Mouse (Mus musculus): ENCODE data around the gene Apeh. TPM values are rescaled to one million over a fixed set of nuclear protein-coding genes. Genes with fewer than 3 reads are reported as not detected.

Apeh gene
- polyA plus RNA-seq, 1 experiment: 69.6 TPM

DNA sequence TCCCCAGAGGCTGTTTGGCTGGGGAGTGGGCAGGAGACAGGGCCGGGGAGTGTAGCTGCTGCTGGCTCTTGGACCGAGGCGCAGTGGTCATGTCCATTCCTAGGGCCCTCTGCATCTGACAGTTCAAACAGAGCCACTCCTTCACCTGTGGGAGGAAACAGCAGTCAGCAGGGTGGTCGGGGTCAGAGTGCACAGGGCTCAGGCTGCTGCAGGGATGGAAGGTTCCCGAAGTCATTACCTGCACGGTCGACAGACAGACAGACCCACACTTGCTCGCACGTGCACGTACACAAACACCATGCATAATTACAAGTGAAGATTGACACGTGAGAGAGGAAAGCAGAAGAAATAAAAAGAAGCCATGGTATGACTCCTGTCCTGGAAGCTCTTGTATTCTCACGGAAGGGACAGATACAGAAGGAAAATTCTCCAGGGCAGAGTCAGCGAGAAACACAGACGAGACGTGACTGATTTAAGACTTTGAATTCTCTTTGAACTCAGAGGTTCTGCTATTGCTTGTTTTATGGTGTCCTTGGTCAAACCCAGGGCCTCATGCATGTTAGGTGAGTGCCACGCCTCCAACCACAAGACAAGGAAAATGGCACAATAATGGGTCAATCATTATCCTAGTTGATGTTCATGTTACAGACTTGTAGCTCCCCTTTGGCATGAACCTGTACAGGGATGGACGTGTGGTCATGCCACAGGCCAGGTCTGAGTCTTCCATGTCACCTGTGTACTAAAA lies 32.2 kb upstream of the Apeh start:
- Histone ChIP-seq H3K27me3 (ENCODE audit: control insufficient read depth, insufficient read depth, low read length) (no peaks in the 10 kb centered on the region), H3K4me3 (replicated peaks; ENCODE audit: insufficient read depth, low read depth, low read length) (no peak overlapping the region), H3K27ac (ENCODE audit: insufficient read depth, low read length) (peak overlapping the region; percentile 65), H3K4me1 (ENCODE audit: control insufficient read depth, insufficient read depth, low read length) (peaks cover 77% of the 10 kb centered on the region)
- no peak for DNase-seq
- no peak for TF ChIP-seq POLR2A (IDR thresholded peaks at IDR 0.05; ENCODE audit: borderline replicate concordance, insufficient read depth, low read length)
- no peak for TF ChIP-seq CTCF (IDR thresholded peaks at IDR 0.05; ENCODE audit: borderline replicate concordance, insufficient read depth, low read depth, low read length)
- 78% methylated on average over 17 of the region's 17 CpGs for WGBS

- 15% methylated on average over 8 of the region's 8 CpGs for WGBS
- DNase-seq: peak in 1 of 2 experiments; percentile 49
- Histone ChIP-seq H3K4me3 (replicated peaks; ENCODE audit: insufficient read depth, low read depth, low read length) (no peak overlapping the region), H3K27ac (ENCODE audit: insufficient read depth, low read length) (peak overlapping the region; percentile 65), H3K4me1 (ENCODE audit: control insufficient read depth, insufficient read depth, low read length) (peaks cover 85% of the 10 kb centered on the region), H3K27me3 (ENCODE audit: control insufficient read depth, insufficient read depth, low read length) (no peaks in the 10 kb centered on the region)
- TF ChIP-seq POLR2A (IDR thresholded peaks at IDR 0.05; ENCODE audit: borderline replicate concordance, insufficient read depth, low read length) (no peak), CTCF (IDR thresholded peaks at IDR 0.05; ENCODE audit: borderline replicate concordance, insufficient read depth, low read depth, low read length) (no peak)
Observed at GRCm38 (mm10) chr9:108125731-108126130, 31.3 kb upstream of the Apeh start.

GRCm38 (mm10) chr9:108123916-108124315 lies 29.5 kb upstream of the Apeh start:
- Histone ChIP-seq H3K4me3 (replicated peaks; ENCODE audit: insufficient read depth, low read depth, low read length) (no peak overlapping the region), H3K27ac (ENCODE audit: insufficient read depth, low read length) (no peak overlapping the region), H3K27me3 (ENCODE audit: control insufficient read depth, insufficient read depth, low read length) (no peaks in the 10 kb centered on the region), H3K4me1 (ENCODE audit: control insufficient read depth, insufficient read depth, low read length) (peaks cover 83% of the 10 kb centered on the region)
- WGBS: 95% methylated on average over 3 of the region's 4 CpGs
- TF ChIP-seq POLR2A (IDR thresholded peaks at IDR 0.05; ENCODE audit: borderline replicate concordance, insufficient read depth, low read length) (no peak), CTCF (IDR thresholded peaks at IDR 0.05; ENCODE audit: borderline replicate concordance, insufficient read depth, low read depth, low read length) (no peak)
- DNase-seq: no peak

- Histone ChIP-seq H3K4me1 (ENCODE audit: control insufficient read depth, insufficient read depth, low read length) (peaks cover 57% of the 10 kb centered on the region), H3K4me3 (replicated peaks; ENCODE audit: insufficient read depth, low read depth, low read length) (no peak overlapping the region), H3K27ac (ENCODE audit: insufficient read depth, low read length) (peak overlapping the region; percentile 57; the same call in 1 of the 2 replicates), H3K27me3 (ENCODE audit: control insufficient read depth, insufficient read depth, low read length) (no peaks in the 10 kb centered on the region)
- no peak for TF ChIP-seq POLR2A (IDR thresholded peaks at IDR 0.05; ENCODE audit: borderline replicate concordance, insufficient read depth, low read length)
- no peak for TF ChIP-seq CTCF (IDR thresholded peaks at IDR 0.05; ENCODE audit: borderline replicate concordance, insufficient read depth, low read depth, low read length)
- 54% methylated on average over 10 of the region's 10 CpGs for WGBS
- DNase-seq: no peak
Observed at GRCm38 (mm10) chr9:108121170-108121969, 27.0 kb upstream of the Apeh start.

- TF ChIP-seq POLR2A (IDR thresholded peaks at IDR 0.05; ENCODE audit: borderline replicate concordance, insufficient read depth, low read length): no peak
- TF ChIP-seq CTCF (IDR thresholded peaks at IDR 0.05; ENCODE audit: borderline replicate concordance, insufficient read depth, low read depth, low read length): no peak
- no peaks in the 10 kb centered on the region for H3K27me3 ChIP-seq (ENCODE audit: control insufficient read depth, insufficient read depth, low read length)
- no peak overlapping the region for H3K4me3 ChIP-seq (replicated peaks; ENCODE audit: insufficient read depth, low read depth, low read length)
- peak overlapping the region; percentile 28 for H3K27ac ChIP-seq (ENCODE audit: insufficient read depth, low read length)
- H3K4me1 ChIP-seq (ENCODE audit: control insufficient read depth, insufficient read depth, low read length): peaks cover 56% of the 10 kb centered on the region
- WGBS: 88% methylated on average over 8 of the region's 8 CpGs
- no peak for DNase-seq
Observed at GRCm38 (mm10) chr9:108120671-108121070, 26.3 kb upstream of the Apeh start.

DNA sequence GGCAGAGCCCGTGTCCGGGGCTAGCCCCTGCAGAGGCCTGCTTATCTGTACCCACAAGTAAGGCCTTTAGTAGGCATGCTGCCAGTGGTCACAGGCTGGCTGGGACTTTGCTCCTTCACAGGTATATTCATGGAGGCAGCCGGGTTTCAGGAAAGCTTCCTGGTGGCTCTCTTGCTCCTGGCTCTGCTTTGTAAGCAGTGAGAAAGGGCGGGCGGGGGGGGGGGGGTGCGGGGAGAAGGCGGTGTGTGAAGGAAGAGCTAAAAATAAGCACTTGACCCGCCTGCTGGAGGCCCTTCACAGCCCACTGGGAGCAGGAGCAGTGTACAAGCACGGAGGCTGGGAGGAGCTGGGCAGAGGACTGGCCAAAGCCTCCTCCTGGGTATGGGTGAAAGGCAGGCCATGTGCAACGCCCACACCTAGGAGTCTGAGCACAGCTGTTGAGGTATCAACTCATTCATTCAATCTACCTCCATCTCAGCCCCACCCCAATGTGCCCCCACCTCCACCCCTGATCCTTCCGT lies 25.5 kb upstream of the Apeh start:
- no peaks in the 10 kb centered on the region for H3K27me3 ChIP-seq (ENCODE audit: control insufficient read depth, insufficient read depth, low read length)
- peaks cover 55% of the 10 kb centered on the region for H3K4me1 ChIP-seq (ENCODE audit: control insufficient read depth, insufficient read depth, low read length)
- TF ChIP-seq POLR2A (IDR thresholded peaks at IDR 0.05; ENCODE audit: borderline replicate concordance, insufficient read depth, low read length) (no peak), CTCF (IDR thresholded peaks at IDR 0.05; ENCODE audit: borderline replicate concordance, insufficient read depth, low read depth, low read length) (no peak)
- DNase-seq: peak in 1 of 2 experiments; percentile 59
- H3K4me3 ChIP-seq (replicated peaks; ENCODE audit: insufficient read depth, low read depth, low read length): no peak overlapping the region
- 8% methylated on average over 11 of the region's 11 CpGs for WGBS
- peak overlapping the region; percentile 63 for H3K27ac ChIP-seq (ENCODE audit: insufficient read depth, low read length)

DNA sequence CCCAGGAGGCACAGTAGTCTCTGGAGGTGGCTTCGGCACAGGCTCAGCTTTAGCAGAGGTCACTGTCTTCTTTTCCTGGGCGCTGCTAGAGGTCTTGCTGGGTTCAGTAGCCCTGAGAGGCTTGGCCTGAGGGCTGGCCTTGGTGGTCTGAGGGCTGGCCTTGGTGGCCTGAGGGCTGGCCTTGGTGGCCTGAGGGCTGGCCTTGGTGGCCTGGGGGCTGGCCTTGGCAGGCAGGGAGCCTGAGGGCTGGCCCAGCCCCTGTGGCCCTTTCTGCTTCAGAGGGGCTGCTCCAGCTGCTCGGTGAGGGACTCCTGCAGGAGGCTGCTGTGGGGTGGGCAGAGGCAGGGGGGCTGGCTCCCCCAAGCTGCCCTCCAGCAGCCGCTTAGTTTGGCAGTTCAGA lies 22.7 kb upstream of the Apeh start:
- 58% methylated on average over 4 of the region's 4 CpGs for WGBS
- Histone ChIP-seq H3K4me1 (ENCODE audit: control insufficient read depth, insufficient read depth, low read length) (peaks cover 56% of the 10 kb centered on the region), H3K4me3 (replicated peaks; ENCODE audit: insufficient read depth, low read depth, low read length) (no peak overlapping the region), H3K27me3 (ENCODE audit: control insufficient read depth, insufficient read depth, low read length) (no peaks in the 10 kb centered on the region), H3K27ac (ENCODE audit: insufficient read depth, low read length) (no peak overlapping the region)
- no peak for TF ChIP-seq POLR2A (IDR thresholded peaks at IDR 0.05; ENCODE audit: borderline replicate concordance, insufficient read depth, low read length)
- no peak for TF ChIP-seq CTCF (IDR thresholded peaks at IDR 0.05; ENCODE audit: borderline replicate concordance, insufficient read depth, low read depth, low read length)
- no peak for DNase-seq
